Comparison of ENCODE assay signal across 12 mouse cellular contexts in genomic region chrX:11739565-11739964, GRCm38 (mm10).
DNase-seq lines count a peak whose midpoint lies in the region; ATAC-seq and TF ChIP-seq lines count a peak whose summit lies in the region.
"Had no signal": no experiment of that assay in that cellular context is flagged by ENCODE, and none has a peak within 500 bp of the region (broad histone marks: within the 10 kb centered on the region; RNA-seq: fewer than 3 reads in every experiment).

No protein-coding gene starts in this region.

- no peaks in the 10 kb centered on the region for H3K36me3 ChIP-seq in heart, embryonic 14.5 days (ENCODE audit: control insufficient read depth, insufficient read depth, low read length)
- H3K36me3 ChIP-seq in lung, embryonic 15.5 days = no peaks in the 10 kb centered on the region
- H3K36me3 ChIP-seq in embryonic facial prominence, embryonic 12.5 days = no peaks in the 10 kb centered on the region
- H3K36me3 ChIP-seq in limb, embryonic 15.5 days = no peaks in the 10 kb centered on the region
- H3K36me3 ChIP-seq: forebrain, embryonic 10.5 days had no signal

- WGBS in heart, embryonic 14.5 days = 29% methylated on average over 7 of the region's 7 CpGs
- WGBS in lung, embryonic 15.5 days = 24% methylated on average over 7 of the region's 7 CpGs
- WGBS in lung, adult 2 months = 56% methylated on average over 7 of the region's 7 CpGs
- WGBS in embryonic facial prominence, embryonic 12.5 days = 36% methylated on average over 7 of the region's 7 CpGs
- 37% methylated on average over 7 of the region's 7 CpGs for WGBS in limb, embryonic 15.5 days

- ATAC-seq in heart, embryonic 14.5 days (ENCODE audit: insufficient number of reproducible peaks, insufficient read depth, low FRiP score, low read depth) = peak; percentile 50; the same call in 1 of the 2 replicates
- peak; percentile 62; the same call in 1 of the 2 replicates for ATAC-seq in lung, embryonic 15.5 days (ENCODE audit: borderline replicate concordance, extremely low read depth, low FRiP score, low TSS enrichment)
- peak; percentile 68; the same call in 1 of the 2 replicates for ATAC-seq in embryonic facial prominence, embryonic 12.5 days (ENCODE audit: insufficient number of reproducible peaks, insufficient read depth, low FRiP score, low TSS enrichment)
- peak; percentile 67; the same call in 1 of the 2 replicates for ATAC-seq in limb, embryonic 15.5 days (ENCODE audit: insufficient number of reproducible peaks, low FRiP score, low TSS enrichment, low read depth)
- ATAC-seq: liver, postnatal 0 days had no signal

- H3K27me3 ChIP-seq in heart, embryonic 14.5 days (ENCODE audit: control insufficient read depth, insufficient read depth, low read length) = peaks cover 3% of the 10 kb centered on the region; the same call in 1 of the 2 replicates
- peaks cover 4% of the 10 kb centered on the region; the same call in 1 of the 2 replicates for H3K27me3 ChIP-seq in lung, embryonic 15.5 days
- peaks cover 29% of the 10 kb centered on the region; the same call in 1 of the 2 replicates for H3K27me3 ChIP-seq in embryonic facial prominence, embryonic 12.5 days
- H3K27me3 ChIP-seq in limb, embryonic 15.5 days = peaks cover 25% of the 10 kb centered on the region

- H3K4me1 ChIP-seq in heart, embryonic 14.5 days (ENCODE audit: control insufficient read depth in 2 of 2, insufficient read depth in 2 of 2, low read length in 2 of 2) = peaks cover 8 to 13% of the 10 kb centered on the region in 2 experiments; a peak in 3 of 4 replicates
- H3K4me1 ChIP-seq in lung, embryonic 15.5 days = peaks cover 24% of the 10 kb centered on the region
- no peaks in the 10 kb centered on the region; the same call in 1 of the 2 replicates for H3K4me1 ChIP-seq in lung, adult 2 months (ENCODE audit: control insufficient read depth, insufficient read depth, low read length)
- peaks cover 4% of the 10 kb centered on the region for H3K4me1 ChIP-seq in embryonic facial prominence, embryonic 12.5 days
- H3K4me1 ChIP-seq in limb, embryonic 15.5 days = peaks cover 31% of the 10 kb centered on the region

- no peak overlapping the region for H3K4me3 ChIP-seq in heart, embryonic 14.5 days (ENCODE audit: control insufficient read depth in 1 of 2, insufficient read depth in 1 of 2, low read depth in 1 of 2, low read length in 2 of 2)
- no peak overlapping the region for H3K4me3 ChIP-seq in lung, embryonic 15.5 days
- no peak overlapping the region for H3K4me3 ChIP-seq in lung, adult 2 months (replicated peaks; ENCODE audit: extremely low read depth, low read depth, low read length)
- no peak overlapping the region for H3K4me3 ChIP-seq in embryonic facial prominence, embryonic 12.5 days
- no peak overlapping the region for H3K4me3 ChIP-seq in limb, embryonic 15.5 days
- H3K4me3 ChIP-seq: forebrain, embryonic 10.5 days; heart, adult 2 months had no signal

- TF ChIP-seq CTCF in lung, adult 2 months (IDR thresholded peaks at IDR 0.05; ENCODE audit: insufficient read depth, low read length) = no peak

- no peaks in the 10 kb centered on the region for H3K9me3 ChIP-seq in heart, embryonic 14.5 days (ENCODE audit: control insufficient read depth, low read length)
- H3K9me3 ChIP-seq in lung, embryonic 15.5 days = no peaks in the 10 kb centered on the region
- H3K9me3 ChIP-seq in embryonic facial prominence, embryonic 12.5 days = no peaks in the 10 kb centered on the region
- no peaks in the 10 kb centered on the region for H3K9me3 ChIP-seq in limb, embryonic 15.5 days
- H3K9me3 ChIP-seq: forebrain, embryonic 10.5 days had no signal

- peak overlapping the region in 1 of 2 experiments; percentile 8; a peak in 1 of 4 replicates for H3K27ac ChIP-seq in heart, embryonic 14.5 days (replicated peaks in 1 of 2; ENCODE audit: control insufficient read depth in 1 of 2, insufficient read depth in 1 of 2, low read depth in 2 of 2, low read length in 2 of 2)
- peak overlapping the region; percentile 67 for H3K27ac ChIP-seq in lung, embryonic 15.5 days
- H3K27ac ChIP-seq in embryonic facial prominence, embryonic 12.5 days = peak overlapping the region; percentile 74
- H3K27ac ChIP-seq in limb, embryonic 15.5 days = peak overlapping the region; percentile 33; the same call in 1 of the 2 replicates
- H3K27ac ChIP-seq: forebrain, embryonic 10.5 days; heart, adult 2 months had no signal

- no peak for DNase-seq in heart, adult 18-20 months
- DNase-seq in lung, adult 2 months = no peak
- DNase-seq in left cerebral cortex, adult 11 months (ENCODE audit: low spot score) = no peak
- DNase-seq in ovary, postnatal 14 days (ENCODE audit: low spot score) = no peak
- DNase-seq: cerebellum, postnatal 25 days; liver, postnatal 0 days had no signal

- TF ChIP-seq POLR2A in lung, adult 2 months (IDR thresholded peaks at IDR 0.05; ENCODE audit: borderline replicate concordance, extremely low read depth, low read depth, low read length) = no peak

- H3K4me2 ChIP-seq in heart, embryonic 14.5 days (ENCODE audit: low read length) = no peak overlapping the region
- no peak overlapping the region for H3K4me2 ChIP-seq in lung, embryonic 15.5 days
- no peak overlapping the region for H3K4me2 ChIP-seq in embryonic facial prominence, embryonic 12.5 days (replicated peaks)
- no peak overlapping the region for H3K4me2 ChIP-seq in limb, embryonic 15.5 days

- H3K9ac ChIP-seq in heart, embryonic 14.5 days (ENCODE audit: low read length) = no peak overlapping the region
- H3K9ac ChIP-seq in lung, embryonic 15.5 days = no peak overlapping the region
- H3K9ac ChIP-seq in embryonic facial prominence, embryonic 12.5 days = no peak overlapping the region
- H3K9ac ChIP-seq in limb, embryonic 15.5 days = no peak overlapping the region
- H3K9ac ChIP-seq: liver, postnatal 0 days had no signal
